Mouse (Mus musculus): Measurements from ENCODE around the gene Map3k6. TPM values are rescaled to one million over a fixed set of nuclear protein-coding genes. Genes with fewer than 3 reads are reported as not detected.

Gene Map3k6
- polyA plus RNA-seq, 1 experiment from 2014 or later: 3.4 TPM

- Histone ChIP-seq H3K27me3 (ENCODE audit: control insufficient read depth, insufficient read depth, low read length) (peaks cover 22% of the 10 kb centered on the region), H3K9me3 (ENCODE audit: control insufficient read depth, low read depth, low read length) (no peaks in the 10 kb centered on the region), H3K36me3 (ENCODE audit: control insufficient read depth, insufficient read depth, low read length) (no peaks in the 10 kb centered on the region), H3K9ac (replicated peaks; ENCODE audit: low read depth, low read length) (no peak overlapping the region; the same call in 1 of the 2 replicates), H3K4me2 (replicated peaks; ENCODE audit: low read depth, low read length) (peak overlapping the region; percentile 35), H3K4me1 (ENCODE audit: control insufficient read depth, insufficient read depth, low read length) (peaks cover 11% of the 10 kb centered on the region; the same call in 1 of the 2 replicates), H3K4me3 (ENCODE audit: low read depth, low read length) (peak overlapping the region; percentile 25), H3K27ac (ENCODE audit: low read length) (no peak overlapping the region)
- ATAC-seq (ENCODE audit: insufficient number of reproducible peaks, insufficient read depth, low FRiP score, low read depth): peak; percentile 15; the same call in 1 of the 2 replicates
- WGBS: 3% methylated on average over 31 of the region's 31 CpGs
These were observed 10.6 kb downstream of the Map3k6 start for GRCm38 (mm10) chr4:133251214-133251613.

GRCm38 (mm10) chr4:133252089-133252488 lies 11.5 kb downstream of the Map3k6 start:
- Histone ChIP-seq H3K27ac (ENCODE audit: low read length) (no peak overlapping the region), H3K9ac (replicated peaks; ENCODE audit: low read depth, low read length) (no peak overlapping the region)
- 50% methylated on average over 4 of the region's 4 CpGs for WGBS

DNA sequence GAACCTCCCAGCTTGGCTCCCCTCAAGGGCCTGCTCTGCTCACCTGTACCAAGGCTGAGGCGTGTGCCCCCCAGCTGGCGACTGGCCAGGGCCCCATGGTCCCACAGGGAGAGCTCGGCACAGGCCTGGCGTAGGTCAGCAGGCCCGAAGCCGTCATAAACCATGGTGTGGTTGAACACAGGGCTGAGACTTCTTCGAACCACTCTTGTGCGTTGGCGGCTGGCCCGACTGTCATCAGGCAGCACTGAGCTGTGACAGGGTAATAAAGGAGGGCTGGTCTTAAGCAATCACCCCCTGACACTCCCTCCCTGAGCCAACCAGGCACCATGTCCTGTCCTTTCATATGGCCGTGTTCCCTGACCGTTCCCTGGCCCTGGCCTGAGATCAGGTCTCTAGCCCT lies 12.8 kb downstream of the Map3k6 start:
- H3K27me3 ChIP-seq (ENCODE audit: control insufficient read depth, insufficient read depth, low read length): peaks cover 23% of the 10 kb centered on the region

More at GRCm38 (mm10) chr4:133252089-133252488, 11.5 kb downstream of the Map3k6 start:
- H3K9me3 ChIP-seq (ENCODE audit: control insufficient read depth, low read depth, low read length): no peaks in the 10 kb centered on the region
- H3K36me3 ChIP-seq (ENCODE audit: control insufficient read depth, insufficient read depth, low read length): no peaks in the 10 kb centered on the region
- H3K27me3 ChIP-seq (ENCODE audit: control insufficient read depth, insufficient read depth, low read length): peaks cover 23% of the 10 kb centered on the region
- no peak overlapping the region for H3K4me3 ChIP-seq (ENCODE audit: low read depth, low read length)
- no peak for ATAC-seq (ENCODE audit: insufficient number of reproducible peaks, insufficient read depth, low FRiP score, low read depth)
- H3K4me1 ChIP-seq (ENCODE audit: control insufficient read depth, insufficient read depth, low read length): peaks cover 11% of the 10 kb centered on the region; the same call in 1 of the 2 replicates
- H3K4me2 ChIP-seq (replicated peaks; ENCODE audit: low read depth, low read length): no peak overlapping the region

DNA sequence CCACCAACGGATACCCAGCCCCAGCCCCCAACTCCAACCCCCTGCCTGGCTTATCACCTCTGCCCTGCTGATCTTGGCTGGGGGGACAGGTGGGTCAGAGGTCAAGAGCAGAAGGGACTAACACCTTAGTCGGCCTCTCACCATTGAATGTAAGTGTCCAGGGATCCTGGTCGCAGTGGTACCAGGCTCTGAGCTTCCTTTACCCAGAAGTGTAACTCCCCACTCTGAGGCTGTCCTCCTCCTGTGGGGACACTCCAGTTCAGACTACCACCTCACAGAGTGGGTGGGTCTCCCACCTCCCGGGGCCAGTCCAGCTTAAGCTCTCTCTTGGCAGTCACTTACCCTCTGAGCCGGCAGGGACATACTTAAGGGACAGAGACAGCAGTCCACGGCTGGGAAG lies 14.8 kb downstream of the Map3k6 start:
- peaks cover 14% of the 10 kb centered on the region; the same call in 1 of the 2 replicates for H3K4me1 ChIP-seq (ENCODE audit: control insufficient read depth, insufficient read depth, low read length)
- no peak overlapping the region for H3K4me2 ChIP-seq (replicated peaks; ENCODE audit: low read depth, low read length)
- no peak overlapping the region for H3K27ac ChIP-seq (ENCODE audit: low read length)
- H3K9me3 ChIP-seq (ENCODE audit: control insufficient read depth, low read depth, low read length): no peaks in the 10 kb centered on the region
- H3K36me3 ChIP-seq (ENCODE audit: control insufficient read depth, insufficient read depth, low read length): no peaks in the 10 kb centered on the region
- ATAC-seq (ENCODE audit: insufficient number of reproducible peaks, insufficient read depth, low FRiP score, low read depth): no peak
- no peak overlapping the region for H3K4me3 ChIP-seq (ENCODE audit: low read depth, low read length)
- no peak overlapping the region for H3K9ac ChIP-seq (replicated peaks; ENCODE audit: low read depth, low read length)
- WGBS: 59% methylated on average over 6 of the region's 6 CpGs
- peaks cover 22% of the 10 kb centered on the region for H3K27me3 ChIP-seq (ENCODE audit: control insufficient read depth, insufficient read depth, low read length)

More for the DNA sequence above, 12.8 kb downstream of the Map3k6 start:
- 80% methylated on average over 12 of the region's 12 CpGs for WGBS
- peaks cover 14% of the 10 kb centered on the region; the same call in 1 of the 2 replicates for H3K4me1 ChIP-seq (ENCODE audit: control insufficient read depth, insufficient read depth, low read length)
- ATAC-seq (ENCODE audit: insufficient number of reproducible peaks, insufficient read depth, low FRiP score, low read depth): no peak
- no peak overlapping the region for H3K9ac ChIP-seq (replicated peaks; ENCODE audit: low read depth, low read length)
- H3K27ac ChIP-seq (ENCODE audit: low read length): no peak overlapping the region
- no peak overlapping the region for H3K4me3 ChIP-seq (ENCODE audit: low read depth, low read length)
- no peaks in the 10 kb centered on the region for H3K36me3 ChIP-seq (ENCODE audit: control insufficient read depth, insufficient read depth, low read length)
- H3K4me2 ChIP-seq (replicated peaks; ENCODE audit: low read depth, low read length): no peak overlapping the region
- no peaks in the 10 kb centered on the region for H3K9me3 ChIP-seq (ENCODE audit: control insufficient read depth, low read depth, low read length)

- peak; percentile 39; the same call in 1 of the 2 replicates for ATAC-seq (ENCODE audit: insufficient number of reproducible peaks, insufficient read depth, low FRiP score, low read depth)
- Histone ChIP-seq H3K9ac (replicated peaks; ENCODE audit: low read depth, low read length) (no peak overlapping the region), H3K27ac (ENCODE audit: low read length) (no peak overlapping the region)
These were observed 16.2 kb downstream of the Map3k6 start for GRCm38 (mm10) chr4:133256820-133257219.

DNA sequence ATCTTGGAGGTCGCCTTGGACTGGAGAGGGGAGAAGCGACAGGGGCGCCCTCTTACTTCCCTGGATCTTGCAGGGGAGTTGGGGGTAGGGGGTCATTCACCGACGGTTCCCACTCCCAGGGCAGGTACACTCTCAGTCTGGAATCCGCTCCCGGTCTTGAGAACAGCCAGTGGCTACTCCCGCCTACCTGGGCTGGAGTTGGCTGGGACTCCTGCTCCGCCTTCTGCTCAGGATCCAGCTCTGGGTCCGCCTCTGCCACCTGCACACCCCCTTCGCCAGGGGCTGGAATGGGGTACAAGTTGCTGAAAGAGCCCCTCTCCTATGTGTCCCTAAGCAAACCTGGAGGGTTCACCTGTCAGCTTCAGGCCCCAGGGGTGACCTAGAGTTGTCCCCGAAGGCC lies 16.6 kb downstream of the Map3k6 start:
- peak overlapping the region; percentile 26 for H3K4me2 ChIP-seq (replicated peaks; ENCODE audit: low read depth, low read length)
- H3K9ac ChIP-seq (replicated peaks; ENCODE audit: low read depth, low read length): no peak overlapping the region
- no peaks in the 10 kb centered on the region for H3K36me3 ChIP-seq (ENCODE audit: control insufficient read depth, insufficient read depth, low read length)
- peaks cover 8% of the 10 kb centered on the region; the same call in 1 of the 2 replicates for H3K27me3 ChIP-seq (ENCODE audit: control insufficient read depth, insufficient read depth, low read length)
- H3K27ac ChIP-seq (ENCODE audit: low read length): no peak overlapping the region
- 0 out of 2 replicates have a peak, but pooled peaks cover 3% of the 10 kb centered on the region for H3K4me1 ChIP-seq (ENCODE audit: control insufficient read depth, insufficient read depth, low read length)
- no peak overlapping the region for H3K4me3 ChIP-seq (ENCODE audit: low read depth, low read length)
- ATAC-seq (ENCODE audit: insufficient number of reproducible peaks, insufficient read depth, low FRiP score, low read depth): peak; percentile 57; the same call in 1 of the 2 replicates
- WGBS: 24% methylated on average over 12 of the region's 12 CpGs
- H3K9me3 ChIP-seq (ENCODE audit: control insufficient read depth, low read depth, low read length): no peaks in the 10 kb centered on the region

More at GRCm38 (mm10) chr4:133256820-133257219, 16.2 kb downstream of the Map3k6 start:
- no peaks in the 10 kb centered on the region for H3K36me3 ChIP-seq (ENCODE audit: control insufficient read depth, insufficient read depth, low read length)
- H3K4me1 ChIP-seq (ENCODE audit: control insufficient read depth, insufficient read depth, low read length): 0 out of 2 replicates have a peak, but pooled peaks cover 3% of the 10 kb centered on the region
- WGBS: 16% methylated on average over 24 of the region's 24 CpGs
- H3K4me3 ChIP-seq (ENCODE audit: low read depth, low read length): no peak overlapping the region
- H3K9me3 ChIP-seq (ENCODE audit: control insufficient read depth, low read depth, low read length): no peaks in the 10 kb centered on the region
- peaks cover 11% of the 10 kb centered on the region for H3K27me3 ChIP-seq (ENCODE audit: control insufficient read depth, insufficient read depth, low read length)
- peak overlapping the region; percentile 26 for H3K4me2 ChIP-seq (replicated peaks; ENCODE audit: low read depth, low read length)

- no peak overlapping the region for H3K27ac ChIP-seq (ENCODE audit: low read length)
- no peak overlapping the region for H3K4me2 ChIP-seq (replicated peaks; ENCODE audit: low read depth, low read length)
- no peak overlapping the region for H3K4me3 ChIP-seq (ENCODE audit: low read depth, low read length)
- 0 out of 2 replicates have a peak, but pooled peaks cover 3% of the 10 kb centered on the region for H3K4me1 ChIP-seq (ENCODE audit: control insufficient read depth, insufficient read depth, low read length)
- H3K9me3 ChIP-seq (ENCODE audit: control insufficient read depth, low read depth, low read length): no peaks in the 10 kb centered on the region
- peaks cover 8% of the 10 kb centered on the region; the same call in 1 of the 2 replicates for H3K27me3 ChIP-seq (ENCODE audit: control insufficient read depth, insufficient read depth, low read length)
- H3K36me3 ChIP-seq (ENCODE audit: control insufficient read depth, insufficient read depth, low read length): no peaks in the 10 kb centered on the region
- WGBS: 64% methylated on average over 12 of the region's 12 CpGs
- H3K9ac ChIP-seq (replicated peaks; ENCODE audit: low read depth, low read length): no peak overlapping the region
- ATAC-seq (ENCODE audit: insufficient number of reproducible peaks, insufficient read depth, low FRiP score, low read depth): no peak
These were observed 17.3 kb downstream of the Map3k6 start for GRCm38 (mm10) chr4:133257798-133258408.

- Histone ChIP-seq H3K9ac (replicated peaks; ENCODE audit: low read depth, low read length) (no peak overlapping the region), H3K9me3 (ENCODE audit: control insufficient read depth, low read depth, low read length) (no peaks in the 10 kb centered on the region), H3K27ac (ENCODE audit: low read length) (peak overlapping the region; percentile 21; the same call in 1 of the 2 replicates), H3K4me3 (ENCODE audit: low read depth, low read length) (no peak overlapping the region; the same call in 1 of the 2 replicates), H3K36me3 (ENCODE audit: control insufficient read depth, insufficient read depth, low read length) (peaks cover 15% of the 10 kb centered on the region; the same call in 1 of the 2 replicates), H3K27me3 (ENCODE audit: control insufficient read depth, insufficient read depth, low read length) (no peaks in the 10 kb centered on the region), H3K4me2 (replicated peaks; ENCODE audit: low read depth, low read length) (peak overlapping the region; percentile 12), H3K4me1 (ENCODE audit: control insufficient read depth, insufficient read depth, low read length) (0 out of 2 replicates have a peak, but pooled peaks cover 3% of the 10 kb centered on the region)
- 49% methylated on average over 10 of the region's 10 CpGs for WGBS
- ATAC-seq (ENCODE audit: insufficient number of reproducible peaks, insufficient read depth, low FRiP score, low read depth): no peak
These were observed 21.2 kb downstream of the Map3k6 start for GRCm38 (mm10) chr4:133261641-133262374.
